25 mouse cellular contexts compared by ENCODE assay signal in genomic region chr12:8712665-8713064, GRCm38 (mm10). TPM values are rescaled to one million over a fixed set of nuclear protein-coding genes. Genes with fewer than 3 reads are reported as not detected.
DNase-seq lines count a peak whose midpoint lies in the region; ATAC-seq lines count a peak whose summit lies in the region.
"Had no signal": no experiment of that assay in that cellular context is flagged by ENCODE, and none has a peak within 500 bp of the region (broad histone marks: within the 10 kb centered on the region; RNA-seq: fewer than 3 reads in every experiment).

No protein-coding gene starts in this region.

- peak; percentile 72 for ATAC-seq in CD4-positive, CD25-positive, alpha-beta regulatory T cell, adult 4 months
- no peak for ATAC-seq in intestine, embryonic 16.5 days
- ATAC-seq: forebrain, embryonic 13.5 days; forebrain, embryonic 15.5 days; forebrain, postnatal 0 days; Patski had no signal

- peak; percentile 54 for DNase-seq in CD4-positive helper T cell, adult 2 months (ENCODE audit: low read depth, low spot score)
- peak; percentile 24 for DNase-seq in induced T-regulatory cell, adult 2 months (ENCODE audit: low read depth)
- DNase-seq in right cerebral cortex, postnatal 36 days (ENCODE audit: low spot score in 2 of 2), result no peak
- DNase-seq in B cell, adult 2 months, result no peak
- no peak for DNase-seq in left cerebral cortex, adult 9 months (ENCODE audit: low spot score in 2 of 2)
- DNase-seq: adrenal gland, adult 2 months; adrenal gland, postnatal 10 days; adrenal gland, postnatal 25 days; cerebellum, adult 11 months; cerebellum, adult 18-20 months; cerebellum, adult 8-10 months; cerebellum, adult 9-11 months; cerebellum, postnatal 14 days; cerebellum, postnatal 36 days; embryo, embryonic 11 days; forebrain, postnatal 0 days had no signal

- no peaks in the 10 kb centered on the region for H3K4me1 ChIP-seq in intestine, embryonic 16.5 days (ENCODE audit: control insufficient read depth, insufficient read depth, low read length)
- H3K4me1 ChIP-seq: embryonic facial prominence, embryonic 13.5 days; embryonic facial prominence, embryonic 15.5 days; forebrain, embryonic 13.5 days; forebrain, embryonic 15.5 days had no signal

- H3K27ac ChIP-seq in intestine, embryonic 16.5 days (ENCODE audit: low read length), result no peak overlapping the region
- H3K27ac ChIP-seq: embryonic facial prominence, embryonic 13.5 days; embryonic facial prominence, embryonic 15.5 days; forebrain, embryonic 13.5 days; forebrain, embryonic 15.5 days had no signal

- H3K27me3 ChIP-seq in intestine, embryonic 16.5 days (replicated peaks; ENCODE audit: control insufficient read depth, insufficient read depth, low read length), result no peaks in the 10 kb centered on the region
- H3K27me3 ChIP-seq: CH12.LX; embryonic facial prominence, embryonic 13.5 days; embryonic facial prominence, embryonic 15.5 days; forebrain, embryonic 13.5 days; forebrain, embryonic 15.5 days; Patski had no signal

- H3K4me3 ChIP-seq in intestine, embryonic 16.5 days (ENCODE audit: low read length), result no peak overlapping the region
- H3K4me3 ChIP-seq: embryonic facial prominence, embryonic 13.5 days; embryonic facial prominence, embryonic 15.5 days; forebrain, embryonic 13.5 days; forebrain, embryonic 15.5 days had no signal

- 83% methylated on average over 2 of the region's 2 CpGs for WGBS in intestine, embryonic 16.5 days

- H3K4me2 ChIP-seq in intestine, embryonic 16.5 days (ENCODE audit: low read depth, low read length), result no peak overlapping the region
- H3K4me2 ChIP-seq: embryonic facial prominence, embryonic 13.5 days; embryonic facial prominence, embryonic 15.5 days; forebrain, embryonic 13.5 days; forebrain, embryonic 15.5 days had no signal

- no peaks in the 10 kb centered on the region for H3K9me3 ChIP-seq in intestine, embryonic 16.5 days (ENCODE audit: control insufficient read depth, low read length)
- H3K9me3 ChIP-seq: embryonic facial prominence, embryonic 13.5 days; embryonic facial prominence, embryonic 15.5 days; forebrain, embryonic 13.5 days; forebrain, embryonic 15.5 days; G1E had no signal

- H3K9ac ChIP-seq in intestine, embryonic 16.5 days (ENCODE audit: low read depth, low read length), result no peak overlapping the region
- H3K9ac ChIP-seq: embryonic facial prominence, embryonic 13.5 days; embryonic facial prominence, embryonic 15.5 days; forebrain, embryonic 13.5 days; forebrain, embryonic 15.5 days; forebrain, postnatal 0 days had no signal

- H3K36me3 ChIP-seq in intestine, embryonic 16.5 days (ENCODE audit: control insufficient read depth, insufficient read depth, low read length), result 0 out of 2 replicates have a peak, but pooled peaks cover 2% of the 10 kb centered on the region

RNA-seq across cellular contexts. Expression of gene Pum2, which starts 38.7 kb away (rescaled TPM):
- polyA plus RNA-seq in CD4-positive, CD25-positive, alpha-beta regulatory T cell, adult 4 months (2017; shearing (Covaris generic)), result 10 to 100 TPM; 66.0 to 67.0 TPM
- 31.9 and 34.3 TPM in 2 replicates for polyA plus RNA-seq in intestine, embryonic 16.5 days (2015; fragmentation: Nextera tagmentation; extraction: Ambion mirVana)

RNA-seq across cellular contexts. Expression of gene Sdc1, which starts 58.5 kb away (rescaled TPM):
- polyA plus RNA-seq in CD4-positive, CD25-positive, alpha-beta regulatory T cell, adult 4 months (2017; shearing (Covaris generic)), result under 1 TPM; 0.42 to 0.46 TPM
- polyA plus RNA-seq in intestine, embryonic 16.5 days (2015; fragmentation: Nextera tagmentation; extraction: Ambion mirVana), result 102 and 109 TPM in 2 replicates

Comparison
In these comparisons a context has a peak if more than half of its experiments do, and no peak if none do; other contexts are left out.
1. DNase-seq: peak in CD4-positive helper T cell, adult 2 months (single experiment) and induced T-regulatory cell, adult 2 months (single experiment); none in right cerebral cortex, postnatal 36 days (0 of 2), B cell, adult 2 months (0 of 2) and left cerebral cortex, adult 9 months (0 of 2).
2. RNA of gene Sdc1, which starts 58.5 kb away (polyA plus RNA-seq): 102 to 109 TPM in intestine, embryonic 16.5 days; 0.42 to 0.46 TPM in CD4-positive, CD25-positive, alpha-beta regulatory T cell, adult 4 months; every median in the first group is over 10 times any median in the second.